Mouse (Mus musculus) natural killer cell, adult 2 months (primary cell): ENCODE measurements around the gene Pdha2.

Experiments
- DNase-seq, 2 experiments: peaks; one replicate each; pipeline ENCODE4 v3.0.0; 2022; ENCODE audit warnings: low spot score in 2 of 2

The Pdha2 gene

GRCm38 (mm10) chr3:141212255-141212654, at the start of gene Pdha2:
TSS of gene Pdha2 (minus strand) at chr3:141212355.
- no peak for DNase-seq

- no peak for DNase-seq
Measured at GRCm38 (mm10) chr3:141260518-141260917, 48.4 kb upstream of the Pdha2 start.

- no peak for DNase-seq
Measured at GRCm38 (mm10) chr3:141251440-141251839, 39.3 kb upstream of the Pdha2 start.

- DNase-seq, result no peak
Measured at GRCm38 (mm10) chr3:141244725-141245298, 32.7 kb upstream of the Pdha2 start.

GRCm38 (mm10) chr3:141238071-141238470, 25.9 kb upstream of the Pdha2 start:
- DNase-seq, result no peak

- DNase-seq, result no peak
Measured at GRCm38 (mm10) chr3:141229148-141229547, 17.0 kb upstream of the Pdha2 start.

- DNase-seq, result no peak
Measured at GRCm38 (mm10) chr3:141222339-141222738, 10.2 kb upstream of the Pdha2 start.

GRCm38 (mm10) chr3:141218561-141218960, 6.4 kb upstream of the Pdha2 start:
- DNase-seq, result no peak

GRCm38 (mm10) chr3:141216999-141217398, 4.8 kb upstream of the Pdha2 start:
- DNase-seq, result no peak

- DNase-seq, result no peak
Measured at GRCm38 (mm10) chr3:141216237-141216636, 4.1 kb upstream of the Pdha2 start.

GRCm38 (mm10) chr3:141214789-141215188, 2.6 kb upstream of the Pdha2 start:
- DNase-seq, result no peak

GRCm38 (mm10) chr3:141214197-141214596, 2.0 kb upstream of the Pdha2 start:
- DNase-seq, result no peak

- DNase-seq, result no peak
Measured at GRCm38 (mm10) chr3:141211644-141212043, 511 bp downstream of the Pdha2 start.

GRCm38 (mm10) chr3:141201766-141202165, 10.4 kb downstream of the Pdha2 start:
- DNase-seq, result no peak

- no peak for DNase-seq
Measured at GRCm38 (mm10) chr3:141197308-141197861, 14.8 kb downstream of the Pdha2 start.

GRCm38 (mm10) chr3:141191653-141192052, 20.5 kb downstream of the Pdha2 start:
- DNase-seq, result no peak

- DNase-seq, result no peak
Measured at GRCm38 (mm10) chr3:141190429-141190828, 21.7 kb downstream of the Pdha2 start.

- DNase-seq, result no peak
Measured at GRCm38 (mm10) chr3:141160986-141161385, 51.2 kb downstream of the Pdha2 start.
